Mouse (Mus musculus) lung, adult 2 months (tissue): Measurements from ENCODE around the gene Atf7. TPM values are rescaled to one million over a fixed set of nuclear protein-coding genes. Genes with fewer than 3 reads are reported as not detected.
"Not testable (repeated sequence)": the region's sequence is repeated elsewhere in the genome, so short reads cannot be mapped to it uniquely, and the experiment has no call there.

Experiments used
- DNase-seq: peaks from one replicate; pipeline ENCODE4 v3.0.0; 2022
- H3K4me1 ChIP-seq: fragments of 200-500 bp; 2 replicates; pipeline ENCODE4 v1.6.1; 2011; ENCODE audit warnings: low read length; ENCODE audit not compliant: control insufficient read depth, insufficient read depth
- H3K4me3 ChIP-seq: fragments of 200-500 bp; replicated peaks from 2 replicates; pipeline ENCODE3; 2011; ENCODE audit warnings: low read depth, mild to moderate bottlenecking, control low read depth, low read length; ENCODE audit errors: extremely low read depth
- CTCF ChIP-seq: fragments of 200-500 bp; IDR thresholded peaks from 2 replicates; pipeline ENCODE4 v1.5.1; 2011; ENCODE audit warnings: mild to moderate bottlenecking, low read length, control low read depth; ENCODE audit not compliant: insufficient read depth
- POLR2A ChIP-seq: fragments of 200-500 bp; IDR thresholded peaks from 2 replicates; pipeline ENCODE4 v1.6.1; 2011; ENCODE audit warnings: low read depth, mild to moderate bottlenecking, control low read depth, low read length, borderline replicate concordance; ENCODE audit errors: extremely low read depth
- WGBS: fragments of 180-500 bp; shearing (Covaris S2); methylation state at CpG from one replicate; pipeline ENCODE4 v1.1.7; 2018; 5-methylcytosine and 5-hydroxymethylcytosine counted together
- polyA plus RNA-seq: library from polyadenylated mRNA; depleted of rRNA; stranded (reverse); fragments of >200 nt; gene quantifications from 2 replicates; pipeline ENCODE4 v1.2.3, GENCODE M21; 2012

The Atf7 gene
- polyA plus RNA-seq, 1 experiment: 119 TPM

DNA sequence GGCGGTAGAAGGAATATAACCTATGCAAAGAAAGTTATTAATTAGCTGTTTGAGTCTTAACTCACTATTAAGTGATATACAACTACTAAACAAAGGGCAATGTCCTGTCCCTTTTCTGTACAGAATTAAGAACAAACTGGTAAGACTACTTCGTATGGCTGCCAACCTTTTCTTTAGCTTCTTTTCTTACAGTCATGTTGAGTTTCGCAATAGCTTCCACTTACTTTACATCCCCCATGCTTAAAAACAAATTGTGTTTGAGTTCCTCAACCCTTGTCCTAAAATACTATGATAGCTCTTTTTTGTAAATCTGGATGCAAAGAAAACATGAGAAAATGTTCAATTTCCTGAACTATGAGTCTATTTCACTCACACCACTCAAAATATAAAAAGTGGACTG, 2.1 kb downstream of the Atf7 start:
- no peak for DNase-seq
- TF ChIP-seq CTCF: no peak
- TF ChIP-seq POLR2A: no peak
- 52% methylated on average over 3 of the region's 3 CpGs for WGBS
- Histone ChIP-seq H3K4me1 (peaks cover 5% of the 10 kb centered on the region; the same call in 1 of the 2 replicates), H3K4me3 (no peak overlapping the region)

DNA sequence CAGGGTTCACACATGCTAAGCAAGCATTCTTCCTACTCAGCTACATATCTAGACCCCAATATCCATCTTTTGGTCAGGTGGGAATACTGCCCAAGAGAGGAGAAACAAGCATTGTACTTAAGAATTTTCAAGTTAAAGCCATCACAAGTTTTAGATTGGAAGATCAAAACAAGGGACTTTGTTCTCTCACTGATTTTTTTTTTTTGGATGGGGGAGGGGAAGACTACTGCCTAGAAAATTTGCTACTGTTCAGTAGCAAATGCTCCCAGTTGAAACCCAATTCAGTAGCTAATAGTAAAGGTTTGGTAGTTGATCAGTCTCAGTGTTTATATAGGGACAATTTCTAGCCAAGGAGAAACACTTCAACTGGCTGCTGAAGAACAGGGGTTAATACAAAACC, 2.7 kb downstream of the Atf7 start:
- no peak for TF ChIP-seq CTCF
- Histone ChIP-seq H3K4me1 (peaks cover 5% of the 10 kb centered on the region), H3K4me3 (no peak overlapping the region)
- DNase-seq: no peak

- DNase-seq: no peak
Measured at GRCm38 (mm10) chr15:102620765-102621164, 4.5 kb downstream of the Atf7 start.

DNA sequence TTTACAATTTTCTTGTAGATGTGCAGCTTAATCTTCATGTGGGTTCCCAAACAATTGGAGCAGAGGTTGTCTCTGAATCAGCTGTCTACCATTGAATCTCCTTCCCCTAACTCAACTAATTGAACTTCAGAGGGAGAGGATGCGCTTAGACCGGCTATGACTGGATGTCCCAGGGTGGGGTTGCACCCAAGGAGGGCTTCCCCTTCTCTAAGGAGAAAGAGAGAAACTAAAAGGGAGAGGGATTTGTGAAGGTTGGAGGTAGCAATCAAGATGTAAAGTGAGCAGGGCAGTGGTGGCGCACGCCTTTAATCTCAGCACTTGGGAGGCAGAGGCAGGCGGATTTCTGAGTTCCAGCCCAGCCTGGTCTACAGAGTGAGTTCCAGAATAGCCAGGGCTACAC, 5.8 kb downstream of the Atf7 start:
- Histone ChIP-seq H3K4me1 (peaks cover 5% of the 10 kb centered on the region), H3K4me3 (no peak overlapping the region)
- no peak for DNase-seq
- TF ChIP-seq POLR2A (no peak), CTCF (no peak)
- WGBS: 90% methylated on average over 5 of the region's 5 CpGs

More at GRCm38 (mm10) chr15:102620765-102621164, 4.5 kb downstream of the Atf7 start:
- no peak for TF ChIP-seq CTCF
- TF ChIP-seq POLR2A: no peak
- WGBS: 75% methylated on average over 1 of the region's 1 CpGs
- Histone ChIP-seq H3K4me1 (peaks cover 5% of the 10 kb centered on the region), H3K4me3 (no peak overlapping the region)

DNA sequence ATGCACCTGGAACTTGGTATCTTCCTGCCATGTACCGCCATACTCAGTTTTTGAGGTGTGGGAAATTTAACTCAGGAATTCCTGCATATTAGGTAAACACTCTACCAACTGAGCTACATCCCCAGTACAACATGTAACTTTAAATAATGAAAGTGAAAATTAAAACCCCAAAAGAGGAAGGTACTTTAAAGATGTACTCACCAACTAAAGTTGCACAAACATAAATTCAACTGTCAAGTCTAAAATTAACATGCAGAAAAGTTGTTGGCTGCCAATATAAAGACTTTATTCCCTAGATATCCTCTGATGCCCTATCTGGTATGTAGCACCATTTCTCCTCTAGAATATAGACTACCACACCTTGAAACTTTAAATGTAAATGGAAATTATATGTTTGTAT, 7.6 kb downstream of the Atf7 start:
- TF ChIP-seq POLR2A: no peak
- no peak for TF ChIP-seq CTCF
- no peak for DNase-seq
- Histone ChIP-seq H3K4me1 (peaks cover 2% of the 10 kb centered on the region), H3K4me3 (no peak overlapping the region)
- 64% methylated on average over 1 of the region's 1 CpGs for WGBS

GRCm38 (mm10) chr15:102616174-102616573, 9.1 kb downstream of the Atf7 start:
- TF ChIP-seq CTCF (no peak), POLR2A (no peak)
- 78% methylated on average over 2 of the region's 2 CpGs for WGBS

GRCm38 (mm10) chr15:102614224-102614623, 11.0 kb downstream of the Atf7 start:
- DNase-seq: no peak
- Histone ChIP-seq H3K4me3 (no peak overlapping the region), H3K4me1 (peaks cover 3% of the 10 kb centered on the region)
- TF ChIP-seq POLR2A (no peak), CTCF (no peak)

More at GRCm38 (mm10) chr15:102616174-102616573, 9.1 kb downstream of the Atf7 start:
- no peak for DNase-seq
- Histone ChIP-seq H3K4me3 (no peak overlapping the region), H3K4me1 (no peaks in the 10 kb centered on the region; the same call in 1 of the 2 replicates)

- H3K4me3 ChIP-seq: no peak overlapping the region
- no peak for TF ChIP-seq CTCF
- no peak for TF ChIP-seq POLR2A
- no peak for DNase-seq
- peaks cover 7% of the 10 kb centered on the region for H3K4me1 ChIP-seq
Measured at GRCm38 (mm10) chr15:102612966-102613365, 12.3 kb downstream of the Atf7 start.

- H3K4me1 ChIP-seq, H3K4me3 ChIP-seq, DNase-seq: not testable (repeated sequence)
- WGBS: 79% methylated on average over 1 of the region's 1 CpGs
Measured at GRCm38 (mm10) chr15:102608586-102608985, 16.7 kb downstream of the Atf7 start.

DNA sequence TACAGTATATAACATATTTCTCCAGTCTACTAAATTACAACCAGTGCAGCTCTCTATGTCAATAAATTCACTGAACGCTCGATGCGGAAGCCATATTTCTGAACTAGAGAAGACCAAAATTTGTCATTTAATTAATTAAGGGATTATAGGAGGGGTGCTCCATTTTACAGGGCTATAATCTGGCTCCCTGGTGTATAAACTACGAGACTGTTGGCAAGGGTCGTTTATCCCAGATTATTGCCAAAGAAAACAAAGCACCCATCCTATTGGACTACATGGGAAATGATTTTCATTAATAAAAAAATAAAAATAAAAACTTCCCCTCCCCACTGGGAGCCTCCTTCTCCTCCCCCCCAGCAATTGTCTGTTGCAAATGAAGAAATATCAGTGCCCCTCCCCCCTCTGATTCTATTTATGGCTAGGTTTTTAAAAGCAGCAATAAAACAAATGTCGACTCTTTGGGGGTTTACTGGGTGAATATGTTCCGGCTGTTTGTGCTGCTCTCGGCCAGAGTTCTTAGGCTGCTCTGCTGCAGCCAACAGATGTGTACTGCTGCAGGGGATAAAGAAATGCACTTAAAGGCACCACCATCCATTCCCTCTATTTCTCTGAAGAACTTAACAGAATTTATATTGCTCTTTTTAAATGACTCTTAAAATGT, 31.1 kb downstream of the Atf7 start:
- TF ChIP-seq CTCF (no peak), POLR2A (no peak)

More for the DNA sequence above, 31.1 kb downstream of the Atf7 start:
- 43% methylated on average over 8 of the region's 8 CpGs for WGBS
- Histone ChIP-seq H3K4me1 (peaks cover 2% of the 10 kb centered on the region; the same call in 1 of the 2 replicates), H3K4me3 (no peak overlapping the region)
- DNase-seq: no peak
